Mouse (Mus musculus) ovary, postnatal 36 days (tissue): Measurements from ENCODE around the gene Gm49387.

Source experiments
- DNase-seq: peaks from one replicate; pipeline ENCODE4 v3.0.0; 2022; ENCODE audit warnings: low spot score, mixed read lengths

The Gm49387 gene

DNA sequence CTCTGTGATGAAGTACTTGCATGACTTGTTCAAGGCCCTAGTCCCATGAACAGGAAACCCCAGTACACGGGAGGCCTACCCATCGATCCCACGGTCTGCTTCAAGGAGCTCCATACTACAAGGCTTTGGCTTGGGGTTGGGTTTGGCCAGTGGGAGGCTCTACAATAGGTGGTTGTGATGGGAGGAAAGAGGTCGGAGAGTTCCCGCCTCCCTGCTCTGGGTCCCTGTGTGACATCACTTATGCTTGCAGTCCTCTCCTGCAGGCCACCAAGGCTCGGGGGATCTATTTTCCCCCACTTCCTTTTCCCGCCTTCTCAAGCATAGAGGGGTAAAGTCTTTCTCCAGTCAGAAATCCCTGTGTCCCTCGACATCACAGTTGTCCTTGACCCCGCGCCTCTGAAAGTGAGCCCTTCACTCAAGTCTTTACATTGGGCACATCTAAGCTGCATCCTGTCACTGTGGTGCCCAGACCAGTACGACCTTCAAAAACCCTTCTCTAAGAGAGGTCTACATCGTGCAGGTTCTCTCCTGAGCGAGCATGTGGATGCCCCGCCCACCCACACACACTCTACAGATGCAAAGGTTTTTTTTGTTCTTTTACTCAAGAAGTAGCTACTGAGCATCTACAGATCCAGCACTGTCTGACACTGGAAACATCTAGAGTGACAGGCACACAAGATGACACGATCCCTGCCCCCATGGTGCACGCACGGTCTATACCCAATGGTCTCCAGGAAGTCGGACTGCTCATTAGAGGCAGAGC, 65.6 kb downstream of the Gm49387 start:
- no peak for DNase-seq

DNA sequence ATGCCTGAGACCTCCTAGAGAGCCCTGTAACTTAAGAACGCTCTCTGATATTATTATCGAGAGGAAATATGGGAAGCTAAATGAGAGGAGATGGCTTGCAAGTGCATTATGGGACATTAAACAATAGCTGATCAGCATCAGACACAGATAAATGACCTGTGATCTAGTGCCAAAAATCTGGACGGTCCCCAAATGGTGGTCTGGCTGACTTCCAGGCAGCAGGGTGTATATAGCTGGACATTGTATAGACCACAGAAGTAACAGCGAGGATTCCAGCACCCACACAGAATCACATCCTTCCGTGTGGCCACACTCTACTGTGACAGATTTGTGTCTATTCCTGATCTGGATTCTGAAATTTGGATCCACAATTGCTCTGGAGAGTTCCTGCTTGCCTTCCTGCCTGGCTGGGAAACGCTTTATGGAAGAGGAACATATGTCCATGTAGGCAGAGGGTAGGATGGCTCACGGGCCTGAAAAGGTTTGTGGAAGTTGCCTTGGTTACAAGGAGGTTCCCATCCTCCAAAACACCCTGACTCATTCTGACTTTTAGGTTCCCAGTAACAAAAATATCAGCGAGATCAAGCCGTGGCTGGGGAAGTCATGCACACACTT, 68.0 kb downstream of the Gm49387 start:
- DNase-seq = no peak

DNA sequence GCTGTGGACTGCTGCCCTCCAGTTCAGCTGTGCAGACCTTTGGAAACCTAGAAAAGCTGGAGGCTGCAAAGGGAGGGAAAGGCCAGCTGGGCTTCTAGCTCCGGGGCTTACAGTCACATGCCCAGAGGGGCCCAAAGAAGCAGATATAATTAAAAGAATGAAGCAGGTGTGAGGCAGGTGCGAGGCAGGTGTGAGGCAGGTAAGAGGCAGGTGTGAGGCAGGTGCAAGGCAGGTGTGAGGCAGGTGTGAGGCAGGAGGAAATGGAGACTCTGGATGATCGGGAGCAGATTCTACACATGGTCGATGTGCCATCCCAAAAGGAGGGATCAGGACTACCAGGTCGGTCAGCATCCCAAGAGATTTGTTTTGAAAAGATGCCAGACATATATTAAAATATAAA, 69.3 kb downstream of the Gm49387 start:
- no peak for DNase-seq

- DNase-seq = no peak
These were observed 70.3 kb downstream of the Gm49387 start for GRCm38 (mm10) chr14:31570131-31570951.

DNA sequence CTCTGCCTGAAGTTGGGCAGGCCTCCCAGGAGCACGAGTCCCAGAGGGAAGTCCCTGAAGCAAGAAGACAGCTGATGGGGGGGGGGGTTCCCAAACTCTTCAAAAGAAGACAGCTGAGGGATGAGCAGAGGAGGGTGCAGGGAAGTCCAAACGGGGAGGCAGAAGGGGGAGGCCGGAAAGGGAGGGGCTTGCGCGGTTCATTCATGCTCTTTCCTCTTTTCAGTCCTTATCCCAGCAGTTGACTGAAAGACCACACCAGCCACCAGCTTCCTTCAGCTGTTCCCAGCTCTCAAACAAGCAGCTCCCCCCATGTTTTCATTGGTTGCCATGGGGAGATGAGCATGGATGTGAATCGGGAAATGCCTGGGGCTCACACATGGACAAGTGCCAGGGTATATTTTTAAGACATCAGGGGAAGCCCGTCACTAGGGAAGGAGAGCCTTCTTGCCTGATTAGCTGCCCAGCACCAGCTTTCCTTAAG, 71.5 kb downstream of the Gm49387 start:
- no peak for DNase-seq

- DNase-seq = no peak
These were observed 75.0 kb downstream of the Gm49387 start for GRCm38 (mm10) chr14:31565478-31566212.

DNA sequence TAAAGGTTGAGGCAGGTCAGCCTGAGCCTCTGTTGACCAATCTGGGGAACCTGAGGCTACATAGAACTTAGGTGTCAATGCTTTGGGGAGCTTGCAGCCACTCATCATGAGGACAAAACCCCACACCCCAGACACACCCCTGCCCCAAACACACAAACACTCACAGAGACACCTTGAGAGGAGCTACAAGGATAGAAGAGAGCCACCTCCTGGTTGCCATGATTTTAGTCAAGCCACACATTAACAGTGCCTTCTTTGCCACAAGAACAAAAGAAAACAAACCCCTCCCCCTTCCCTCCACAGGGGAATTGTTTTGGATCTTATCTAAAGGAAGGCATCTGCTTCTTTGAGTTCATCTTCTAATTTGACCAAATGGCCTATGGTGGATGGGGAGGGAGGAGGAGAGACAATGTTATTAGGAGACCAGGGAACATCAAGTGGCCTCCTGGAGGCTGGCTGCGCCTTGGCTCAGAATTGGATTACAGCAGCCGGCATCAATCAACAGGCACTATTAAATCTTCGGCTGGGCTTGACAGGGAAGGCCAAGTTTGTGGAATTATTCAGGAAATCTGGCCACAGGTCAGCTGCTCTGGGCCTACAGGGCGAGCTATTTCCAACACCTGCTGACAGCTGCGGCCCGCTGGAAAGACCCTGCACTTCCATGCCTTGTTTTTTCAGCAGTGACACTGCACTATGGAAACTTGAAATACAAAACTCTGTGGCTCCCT, 76.1 kb downstream of the Gm49387 start:
- no peak for DNase-seq

GRCm38 (mm10) chr14:31560886-31561285, 79.8 kb downstream of the Gm49387 start:
- no peak for DNase-seq

DNA sequence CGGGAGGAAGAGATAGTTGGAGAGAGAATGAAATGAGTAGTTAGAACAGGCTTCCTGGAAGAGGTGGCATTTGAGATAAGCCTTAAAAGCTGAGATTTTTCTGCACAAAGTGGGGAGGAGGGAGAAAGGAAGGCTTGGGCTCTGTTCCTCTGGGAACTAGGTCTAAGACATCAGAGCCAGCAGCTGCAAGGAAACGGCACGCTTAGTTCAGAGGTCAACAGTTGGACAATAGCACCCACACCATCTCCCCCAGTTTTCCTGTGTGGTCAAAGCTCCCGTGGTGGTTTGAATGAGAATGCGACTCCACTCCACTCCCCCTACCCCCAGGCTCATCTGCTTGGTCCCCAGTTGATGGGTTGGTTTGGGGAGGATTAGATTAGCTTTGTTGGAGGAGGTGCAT, 81.5 kb downstream of the Gm49387 start:
- DNase-seq = no peak

GRCm38 (mm10) chr14:31557784-31558183, 82.9 kb downstream of the Gm49387 start:
- no peak for DNase-seq

- DNase-seq = no peak
These were observed 83.4 kb downstream of the Gm49387 start for GRCm38 (mm10) chr14:31557273-31557672.

DNA sequence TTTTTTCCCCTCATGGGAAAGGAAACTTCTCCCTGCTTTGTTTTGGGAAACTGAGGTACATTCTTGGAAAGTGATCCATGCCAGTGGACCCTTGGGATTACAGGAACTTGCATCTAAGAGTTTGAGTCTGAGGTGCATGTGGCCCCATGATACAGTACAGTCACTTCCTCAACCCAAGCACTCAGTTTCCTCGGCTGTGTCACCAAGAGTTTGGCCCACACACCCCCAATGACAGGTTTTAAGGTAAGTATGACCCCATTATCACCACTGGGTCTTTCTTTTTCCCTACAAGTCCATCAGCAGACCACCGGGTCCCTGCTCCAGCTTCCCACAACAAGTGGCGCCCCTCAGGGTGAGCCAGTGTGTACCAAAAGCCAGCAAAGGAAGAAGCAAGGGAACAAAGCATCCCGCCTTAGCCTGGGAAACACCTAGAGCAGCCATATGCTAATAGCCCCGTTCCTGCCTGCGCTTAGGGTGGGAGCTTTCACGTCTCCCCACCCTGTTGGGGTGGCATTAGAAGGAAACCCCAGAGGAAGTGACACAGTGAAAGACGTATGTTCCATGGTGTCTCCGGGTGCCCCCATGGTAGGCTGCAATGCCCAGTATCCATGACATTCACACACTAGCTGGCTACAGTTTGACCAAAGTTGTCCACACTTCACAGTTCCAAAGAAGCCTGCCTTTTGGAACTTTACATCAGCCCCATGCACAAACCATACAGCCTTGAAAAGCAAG, 84.0 kb downstream of the Gm49387 start:
- DNase-seq = no peak

DNA sequence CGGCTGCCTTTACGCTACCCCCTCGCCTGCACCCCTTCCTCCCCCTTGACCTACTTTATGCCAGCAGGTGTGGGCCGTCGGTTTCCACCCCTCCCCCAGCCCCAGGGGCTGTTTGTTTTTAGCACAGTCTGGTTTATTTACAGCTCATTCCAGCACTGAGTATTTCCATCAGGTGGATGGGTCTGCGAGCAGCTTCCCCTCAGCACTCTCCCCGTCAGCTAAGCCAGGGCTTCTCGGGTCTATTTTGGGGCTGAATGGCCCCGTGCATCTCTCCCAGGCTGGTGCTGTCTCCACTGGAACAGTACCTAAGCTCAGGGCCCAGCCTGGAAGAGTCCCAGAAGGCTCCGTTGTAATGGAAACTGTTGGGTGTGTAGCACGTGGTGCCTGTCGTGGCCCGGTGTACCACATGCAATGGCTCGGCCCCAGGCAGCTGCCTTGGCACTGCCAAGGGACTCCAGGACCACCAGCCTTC, 84.7 kb downstream of the Gm49387 start:
- no peak for DNase-seq

- no peak for DNase-seq
These were observed 85.7 kb downstream of the Gm49387 start for GRCm38 (mm10) chr14:31555021-31555420.

GRCm38 (mm10) chr14:31543885-31544442, 96.7 kb downstream of the Gm49387 start:
- DNase-seq = no peak

GRCm38 (mm10) chr14:31537298-31537697, 103.4 kb downstream of the Gm49387 start:
- no peak for DNase-seq

DNA sequence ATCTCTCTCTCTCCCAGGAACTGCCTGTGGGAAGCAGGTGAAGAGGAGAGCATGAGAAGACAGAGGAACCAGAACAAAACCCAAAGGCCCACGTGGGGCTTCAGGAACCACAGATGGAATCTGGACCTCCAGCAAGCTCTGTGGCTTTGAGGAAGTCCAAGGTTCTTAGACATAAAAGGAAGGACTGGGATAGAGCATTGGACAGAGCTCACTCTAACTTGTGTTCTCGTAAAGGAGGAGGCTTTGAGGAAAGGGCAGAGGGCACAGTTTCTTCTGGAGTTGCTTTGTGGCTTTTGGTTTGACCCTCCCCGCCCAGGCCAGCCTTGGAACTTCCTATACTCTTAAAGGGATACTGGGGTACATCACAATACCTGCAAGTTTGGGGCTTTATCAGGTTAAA, 108.0 kb downstream of the Gm49387 start:
- no peak for DNase-seq

DNA sequence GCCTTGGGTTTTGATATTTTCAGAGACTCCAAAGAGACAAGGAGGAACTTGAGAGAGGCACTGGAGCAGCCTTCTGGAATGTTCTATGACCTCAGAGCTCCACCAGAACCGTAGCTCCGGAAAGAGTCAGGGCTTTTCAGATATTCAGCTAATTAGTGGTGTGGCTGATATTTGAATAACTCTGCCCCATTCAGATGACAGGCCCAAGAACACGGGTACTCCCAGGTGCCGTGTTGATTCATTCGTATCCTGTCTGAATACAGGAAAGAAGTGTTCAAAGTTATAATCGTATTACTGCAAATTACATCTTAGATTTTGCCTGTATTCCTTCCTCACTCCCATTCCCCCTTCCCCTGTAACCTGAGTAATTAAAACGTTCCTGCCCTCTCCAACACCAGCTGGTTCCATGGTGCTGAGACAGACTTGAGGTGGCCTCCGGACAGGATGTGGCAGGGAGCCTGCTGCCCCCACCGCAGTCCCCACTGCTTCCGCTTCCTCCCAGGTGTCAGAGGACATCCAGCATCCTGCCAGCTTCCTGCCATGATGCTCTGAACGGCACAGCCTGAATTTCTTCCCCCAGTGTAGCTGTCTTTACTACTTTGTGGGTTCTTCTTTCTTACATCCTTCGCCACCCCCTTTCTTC, 109.1 kb downstream of the Gm49387 start:
- no peak for DNase-seq

- DNase-seq = no peak
These were observed 109.8 kb downstream of the Gm49387 start for GRCm38 (mm10) chr14:31530847-31531246.
